Mouse (Mus musculus): ENCODE data around the gene Eprs.

GRCm38 (mm10) chr1:185409831-185410230 lies 47.0 kb downstream of the Eprs start:
- TF ChIP-seq POLR2A (IDR thresholded peaks at IDR 0.05; ENCODE audit: borderline replicate concordance, extremely low read depth, low read depth, low read length) (no peak), CTCF (IDR thresholded peaks at IDR 0.05; ENCODE audit: insufficient read depth, low read length) (no peak)

Data from lung, adult 2 months (tissue).